Mouse (Mus musculus) bone marrow, adult 2 months (tissue): ENCODE data around the gene Calr4. TPM values are rescaled to one million over a fixed set of nuclear protein-coding genes. Genes with fewer than 3 reads are reported as not detected.

Experiments used
- H3K27ac ChIP-seq: fragments of 200-500 bp; 2 replicates; pipeline ENCODE4 v1.5.1; 2012; ENCODE audit warnings: low read depth, mild to moderate bottlenecking, control low read depth, inconsistent platforms, low read length; ENCODE audit not compliant: control insufficient read depth, poor library complexity, insufficient read depth
- H3K4me1 ChIP-seq: fragments of 200-500 bp; 2 replicates; pipeline ENCODE4 v1.6.1; 2011; ENCODE audit warnings: low read length; ENCODE audit not compliant: control insufficient read depth, insufficient read depth
- H3K4me3 ChIP-seq: fragments of 200-500 bp; replicated peaks from 2 replicates; pipeline ENCODE3; 2011; ENCODE audit warnings: mild to moderate bottlenecking, low read depth, low read length, control low read depth; ENCODE audit not compliant: control insufficient read depth
- CTCF ChIP-seq: fragments of 200-500 bp; IDR thresholded peaks from 2 replicates; pipeline ENCODE4 v1.5.1; 2011; ENCODE audit warnings: low read length, control low read depth; ENCODE audit not compliant: control insufficient read depth, insufficient read depth
- POLR2A ChIP-seq: fragments of 200-500 bp; IDR thresholded peaks from 2 replicates; pipeline ENCODE4 v1.6.1; 2011; ENCODE audit warnings: low read depth, mild to moderate bottlenecking, control low read depth, low read length, borderline replicate concordance; ENCODE audit not compliant: control insufficient read depth
- WGBS: fragments of 180-500 bp; shearing (Covaris S2); methylation state at CpG from one replicate; pipeline ENCODE4 v1.1.7; 2018; 5-methylcytosine and 5-hydroxymethylcytosine counted together
- polyA plus RNA-seq: library from polyadenylated mRNA; stranded (reverse); fragments of >200 nt; gene quantifications from 2 replicates; pipeline ENCODE4 v1.2.4, GENCODE M21; 2011; ENCODE audit warnings: low replicate concordance; ENCODE audit not compliant: missing spikeins, insufficient read depth, insufficient read length

Gene Calr4
- polyA plus RNA-seq, 1 experiment, result 3.1 TPM

GRCm38 (mm10) chr4:109255727-109256417, 21.6 kb downstream of the Calr4 start:
- no peak for TF ChIP-seq POLR2A
- Histone ChIP-seq H3K27ac (no peak overlapping the region; the same call in 1 of the 2 replicates), H3K4me3 (no peak overlapping the region), H3K4me1 (peaks cover 2% of the 10 kb centered on the region)
- 57% methylated on average over 11 of the region's 11 CpGs for WGBS

- H3K4me3 ChIP-seq, result no peak overlapping the region
- peaks cover 2% of the 10 kb centered on the region for H3K4me1 ChIP-seq
- WGBS, result 92% methylated on average over 6 of the region's 6 CpGs
- TF ChIP-seq CTCF (no peak), POLR2A (no peak)
- H3K27ac ChIP-seq, result no peak overlapping the region
Observed at GRCm38 (mm10) chr4:109256791-109257190, 22.5 kb downstream of the Calr4 start.

DNA sequence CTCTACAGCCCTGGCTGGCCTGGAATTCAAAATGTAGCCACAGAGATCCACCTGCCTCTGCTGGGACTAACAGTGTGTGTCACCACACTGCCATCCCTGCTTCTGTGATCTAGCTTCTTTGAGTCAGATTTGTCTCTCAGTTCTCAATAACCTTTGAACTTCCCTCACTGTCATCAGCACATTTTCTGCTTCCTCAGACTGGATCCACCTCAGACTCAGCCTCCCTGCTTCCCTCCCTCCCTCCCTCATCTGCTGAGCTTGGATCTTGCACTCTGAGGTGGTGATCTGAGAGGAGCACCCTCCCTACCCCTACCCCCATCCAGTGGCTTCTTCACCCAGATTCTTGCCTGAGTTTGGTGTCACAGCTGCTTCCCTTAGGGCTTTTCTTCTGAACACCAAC, 23.4 kb downstream of the Calr4 start:
- peaks cover 2% of the 10 kb centered on the region for H3K4me1 ChIP-seq
- H3K27ac ChIP-seq, result no peak overlapping the region
- TF ChIP-seq CTCF (no peak), POLR2A (no peak)
- H3K4me3 ChIP-seq, result no peak overlapping the region

- no peaks in the 10 kb centered on the region for H3K4me1 ChIP-seq
- no peak overlapping the region for H3K4me3 ChIP-seq
- no peak overlapping the region for H3K27ac ChIP-seq
- TF ChIP-seq POLR2A, result no peak
- no peak for TF ChIP-seq CTCF
- 78% methylated on average over 6 of the region's 6 CpGs for WGBS
Observed at GRCm38 (mm10) chr4:109262068-109262467, 27.8 kb downstream of the Calr4 start.

- WGBS, result 77% methylated on average over 3 of the region's 3 CpGs
Observed at GRCm38 (mm10) chr4:109266056-109266455, 31.8 kb downstream of the Calr4 start.

DNA sequence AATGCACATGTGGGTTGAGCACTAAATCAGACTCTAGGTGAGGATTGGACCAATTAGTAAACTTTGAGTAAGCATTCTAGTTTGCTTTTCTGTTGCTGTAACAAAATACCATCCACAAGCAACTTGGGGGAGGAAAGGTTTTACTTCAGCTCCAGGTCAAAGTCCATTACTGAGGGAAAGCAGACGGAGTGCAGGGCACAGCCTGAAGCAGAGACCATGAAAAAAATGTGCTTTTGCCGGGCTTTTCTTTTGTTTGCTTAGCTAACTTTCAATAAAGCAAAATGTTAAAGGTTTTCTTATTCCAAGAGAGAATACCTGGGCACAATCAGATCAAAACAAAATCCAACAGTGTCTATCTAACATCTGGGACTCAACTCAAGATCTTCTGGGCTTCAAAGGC, 32.5 kb downstream of the Calr4 start:
- no peak overlapping the region for H3K4me3 ChIP-seq
- TF ChIP-seq CTCF (no peak), POLR2A (no peak)
- 83% methylated on average over 2 of the region's 2 CpGs for WGBS
- H3K4me1 ChIP-seq, result peaks cover 1% of the 10 kb centered on the region; the same call in 1 of the 2 replicates
- H3K27ac ChIP-seq, result no peak overlapping the region

More at GRCm38 (mm10) chr4:109266056-109266455, 31.8 kb downstream of the Calr4 start:
- H3K4me1 ChIP-seq, result no peaks in the 10 kb centered on the region
- H3K4me3 ChIP-seq, result no peak overlapping the region
- TF ChIP-seq POLR2A (no peak), CTCF (no peak)
- H3K27ac ChIP-seq, result no peak overlapping the region

DNA sequence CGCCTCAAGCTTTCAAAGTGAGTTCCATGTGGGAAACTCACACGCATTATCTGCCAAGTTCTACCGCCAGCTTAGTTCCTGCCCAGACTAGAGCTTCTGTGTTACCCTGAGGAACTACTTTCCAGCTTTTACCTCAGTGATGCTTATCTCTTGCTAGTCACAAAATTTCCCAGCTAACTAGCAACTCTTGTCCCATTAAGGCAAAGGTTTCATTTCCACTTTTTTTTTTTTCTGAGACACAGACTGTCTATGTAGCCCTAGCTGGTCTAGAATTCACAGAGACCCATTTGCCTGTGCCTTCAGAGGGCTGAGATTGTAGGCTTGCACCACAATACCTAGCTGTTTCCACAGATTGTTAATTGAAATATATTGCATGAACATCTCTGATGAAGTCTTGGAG, 33.2 kb downstream of the Calr4 start:
- 65% methylated on average over 3 of the region's 3 CpGs for WGBS
- Histone ChIP-seq H3K4me1 (peaks cover 1% of the 10 kb centered on the region; the same call in 1 of the 2 replicates), H3K27ac (no peak overlapping the region), H3K4me3 (no peak overlapping the region)
- TF ChIP-seq CTCF (no peak), POLR2A (no peak)

GRCm38 (mm10) chr4:109268903-109269302, 34.6 kb downstream of the Calr4 start:
- WGBS, result 43% methylated on average over 3 of the region's 3 CpGs
- TF ChIP-seq CTCF, result no peak
- Histone ChIP-seq H3K4me1 (peaks cover 2% of the 10 kb centered on the region; the same call in 1 of the 2 replicates), H3K4me3 (no peak overlapping the region), H3K27ac (no peak overlapping the region)

DNA sequence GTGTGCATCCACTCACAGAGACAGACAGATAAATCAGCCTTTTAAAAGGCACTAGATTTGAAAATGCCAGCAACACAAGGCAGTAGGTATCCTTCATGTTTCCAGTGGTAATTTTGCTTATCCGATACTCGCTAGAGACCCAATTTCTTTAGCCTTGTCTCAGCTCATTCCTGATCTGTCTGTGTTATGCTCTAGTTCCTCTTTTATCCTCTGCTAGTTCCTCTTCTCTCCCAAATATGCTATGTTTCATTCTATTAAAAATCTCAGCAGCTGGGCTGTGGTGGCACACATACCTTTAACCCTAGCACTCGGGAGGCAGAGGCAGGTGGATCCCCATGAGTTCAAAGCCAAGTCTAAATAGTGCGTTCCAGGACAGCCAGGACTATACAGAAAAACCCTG, 37.5 kb downstream of the Calr4 start:
- Histone ChIP-seq H3K27ac (no peak overlapping the region), H3K4me1 (peaks cover 2% of the 10 kb centered on the region; the same call in 1 of the 2 replicates), H3K4me3 (no peak overlapping the region)
- WGBS, result 30% methylated on average over 4 of the region's 4 CpGs
- TF ChIP-seq CTCF, result no peak
- TF ChIP-seq POLR2A, result no peak

GRCm38 (mm10) chr4:109273586-109274240, 39.4 kb downstream of the Calr4 start:
- Histone ChIP-seq H3K4me1 (peaks cover 2% of the 10 kb centered on the region; the same call in 1 of the 2 replicates), H3K27ac (no peak overlapping the region), H3K4me3 (no peak overlapping the region)
- no peak for TF ChIP-seq CTCF
- 67% methylated on average over 2 of the region's 2 CpGs for WGBS
